Mouse (Mus musculus) neural tube, embryonic 10.5 days (tissue): ENCODE measurements around the gene Nlrc3.

Experiments
- DNase-seq: peaks from one replicate; pipeline ENCODE4 v3.0.0-alpha.2; 2017; ENCODE audit warnings: low spot score; ENCODE audit errors: extremely low spot score

Nlrc3 gene

GRCm38 (mm10) chr16:3929151-3929550 is 47.3 kb downstream of the Nlrc3 start:
- DNase-seq = no peak

- no peak for DNase-seq
Measured at GRCm38 (mm10) chr16:3928582-3928981, 47.9 kb downstream of the Nlrc3 start.

GRCm38 (mm10) chr16:3923966-3924365 is 52.5 kb downstream of the Nlrc3 start:
- DNase-seq = no peak

- DNase-seq = no peak
Measured at GRCm38 (mm10) chr16:3923515-3923914, 52.9 kb downstream of the Nlrc3 start.

- DNase-seq = no peak
Measured at GRCm38 (mm10) chr16:3920756-3921155, 55.7 kb downstream of the Nlrc3 start.

- no peak for DNase-seq
Measured at GRCm38 (mm10) chr16:3909118-3909517, 67.3 kb downstream of the Nlrc3 start.

- peak; percentile 91 for DNase-seq
Measured at GRCm38 (mm10) chr16:3908537-3909111, 67.8 kb downstream of the Nlrc3 start, which contains the start of the genes 1700037C18Rik and Cluap1. 1700037C18Rik (minus strand) TSS chr16:3908689. Cluap1 (plus strand) TSS chr16:3908801.

GRCm38 (mm10) chr16:3907471-3907870 is 69.0 kb downstream of the Nlrc3 start:
- no peak for DNase-seq

GRCm38 (mm10) chr16:3896553-3896952 is 79.9 kb downstream of the Nlrc3 start:
- no peak for DNase-seq

- no peak for DNase-seq
Measured at GRCm38 (mm10) chr16:3896046-3896445, 80.4 kb downstream of the Nlrc3 start.

- DNase-seq = no peak
Measured at GRCm38 (mm10) chr16:3895173-3895792, 81.1 kb downstream of the Nlrc3 start.
